Mouse (Mus musculus): ENCODE results near the gene Dock8.
A peak's percentile ranks its signal among the peaks of the same experiment; 100 is the strongest.
"Not testable (repeated sequence)": the region's sequence is repeated elsewhere in the genome, so short reads cannot be mapped to it uniquely, and the experiment has no call there.

Dock8 gene

GRCm38 (mm10) chr19:25000153-25000552, 819 bp downstream of the Dock8 start:
- DNase-seq = peak; percentile 82

DNA sequence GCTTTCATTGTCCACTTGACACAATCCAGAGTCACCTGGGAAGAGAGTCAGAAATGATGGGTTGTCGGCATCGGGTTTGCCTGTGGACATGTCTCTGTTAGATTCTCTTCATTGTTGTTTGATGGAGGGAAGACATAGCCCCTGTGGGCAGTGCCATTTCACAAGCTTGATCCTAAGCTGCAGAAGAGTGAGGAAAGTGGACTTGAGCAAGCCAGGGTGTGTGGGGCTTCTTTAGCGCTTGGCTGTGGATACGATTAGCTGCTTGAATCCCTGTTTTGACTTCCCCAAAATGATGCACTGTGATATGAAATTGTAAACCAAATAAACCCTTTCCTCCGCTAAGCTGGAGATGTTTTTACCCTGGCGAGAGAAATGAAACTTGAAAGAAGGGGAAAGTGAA, 2.7 kb downstream of the Dock8 start:
- peak; percentile 90 for DNase-seq

GRCm38 (mm10) chr19:25002828-25003227, 3.5 kb downstream of the Dock8 start:
- peak; percentile 89 for DNase-seq

GRCm38 (mm10) chr19:25003810-25004209, 4.5 kb downstream of the Dock8 start:
- peak; percentile 43 for DNase-seq

DNA sequence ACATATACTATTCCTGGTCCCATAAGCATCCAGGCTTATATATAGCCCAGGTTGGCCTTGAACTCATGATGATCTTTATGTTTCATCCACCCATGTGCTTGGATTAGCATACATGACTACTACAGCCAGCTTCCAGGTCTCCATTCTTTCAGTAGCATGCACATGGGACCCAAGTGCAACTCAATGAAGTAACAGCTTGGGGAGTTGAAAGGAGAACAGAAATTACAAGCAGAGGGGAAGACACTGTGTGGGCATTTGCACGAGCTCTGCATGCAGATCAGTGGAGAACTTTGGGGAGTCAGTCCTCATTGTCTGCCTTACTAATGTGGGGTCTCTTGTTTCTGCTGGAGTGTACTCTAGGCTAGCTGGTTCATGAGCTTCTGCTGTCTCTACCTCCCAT, 7.4 kb downstream of the Dock8 start:
- DNase-seq = peak; percentile 82

DNA sequence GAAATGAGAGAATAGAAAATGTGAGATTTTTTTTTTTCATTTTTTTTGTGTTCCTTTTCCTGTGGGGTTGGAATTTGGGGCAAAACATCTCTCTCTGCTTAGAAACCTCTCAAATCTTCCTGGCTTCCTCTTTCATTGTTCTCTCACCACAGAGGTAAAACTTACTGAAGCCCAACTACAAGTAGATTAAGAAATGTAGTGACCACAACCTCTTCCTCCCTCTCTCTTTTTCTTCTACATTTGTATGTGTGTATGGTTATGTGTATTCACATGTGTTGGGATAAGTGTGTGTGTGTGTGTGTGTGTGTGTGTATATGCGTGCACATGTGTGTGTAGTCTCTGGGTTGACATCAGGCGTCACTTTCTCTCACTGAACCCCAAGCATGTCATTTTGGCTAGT, 9.2 kb downstream of the Dock8 start:
- DNase-seq = peak; percentile 8

DNA sequence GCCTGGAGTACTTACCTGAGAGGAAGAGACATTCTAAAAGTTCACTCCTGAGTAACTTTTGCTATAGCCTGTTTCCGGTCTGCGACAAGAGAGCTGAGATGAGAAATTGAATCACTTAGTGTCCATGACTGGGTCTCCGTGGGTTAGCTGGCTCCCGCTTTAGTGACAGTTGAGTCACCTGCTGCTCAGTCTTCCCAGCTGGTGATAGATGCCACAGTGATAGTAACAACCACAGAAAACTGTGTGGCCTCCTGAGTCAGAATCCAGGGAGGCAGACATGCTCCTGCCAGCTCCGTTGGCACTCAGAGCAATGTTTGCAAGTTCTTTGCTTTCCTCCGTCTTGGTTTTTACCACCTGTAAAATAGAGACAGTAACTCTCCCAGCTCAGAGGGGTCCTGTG, 23.4 kb downstream of the Dock8 start:
- DNase-seq = peak; percentile 84

DNA sequence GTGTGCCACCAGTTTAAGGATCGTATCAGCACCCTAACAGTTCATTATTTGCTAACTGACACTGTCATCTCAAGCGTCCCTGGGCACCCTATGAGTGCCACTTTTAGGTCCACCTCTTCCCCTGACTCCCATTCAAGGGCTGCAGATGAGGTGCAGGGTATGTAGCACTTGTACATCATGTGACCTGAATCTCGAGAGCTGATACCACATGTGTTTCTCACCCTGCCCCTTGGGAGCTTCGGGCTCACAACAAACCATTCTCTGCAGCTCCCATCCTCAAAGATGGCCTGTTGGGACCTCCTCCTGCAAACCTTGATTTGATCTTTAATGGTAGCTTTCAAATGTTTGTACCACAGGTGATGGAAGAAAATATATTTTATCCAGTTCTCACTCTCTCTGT, 32.4 kb downstream of the Dock8 start:
- peak; percentile 81 for DNase-seq

DNA sequence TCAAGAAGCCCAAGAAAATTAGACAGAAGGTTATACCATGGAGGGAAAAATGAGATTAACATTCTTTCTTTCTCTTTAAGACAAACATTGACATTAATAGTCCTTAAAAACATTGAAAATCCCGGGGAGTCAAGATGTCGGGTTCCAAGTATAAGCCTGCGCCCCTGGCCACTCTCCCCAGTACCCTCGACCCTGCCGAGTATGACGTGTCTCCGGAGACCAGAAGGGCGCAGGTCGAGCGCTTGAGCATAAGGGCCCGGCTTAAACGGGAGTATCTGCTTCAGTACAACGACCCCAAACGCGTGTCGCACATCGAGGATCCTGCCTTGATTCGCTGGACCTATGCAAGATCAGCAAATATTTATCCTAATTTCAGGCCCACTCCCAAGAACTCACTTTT, 33.7 kb downstream of the Dock8 start:
- not testable (repeated sequence) for DNase-seq

- no peak for DNase-seq
Observed at GRCm38 (mm10) chr19:25035825-25036224, 36.5 kb downstream of the Dock8 start.

DNA sequence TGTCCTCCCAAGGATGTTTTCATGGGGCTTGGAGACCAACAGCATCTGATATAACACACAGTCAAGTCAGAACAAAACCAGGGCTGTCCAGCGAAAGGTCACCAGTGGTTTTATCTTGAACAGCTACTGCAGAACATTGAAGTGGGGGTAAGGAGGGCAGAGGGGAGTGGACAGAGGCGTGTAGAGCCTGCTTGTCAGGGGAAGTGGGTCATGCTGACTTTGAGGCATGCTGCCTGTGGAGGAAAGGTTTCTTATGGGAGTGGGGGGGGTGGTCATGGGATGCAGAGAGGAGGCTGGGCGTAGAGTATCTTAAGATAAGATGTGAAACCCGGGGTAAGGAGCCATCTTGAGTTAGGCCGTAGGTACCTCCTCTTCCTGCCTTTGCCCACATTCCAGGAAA, 37.5 kb downstream of the Dock8 start:
- no peak for DNase-seq

DNA sequence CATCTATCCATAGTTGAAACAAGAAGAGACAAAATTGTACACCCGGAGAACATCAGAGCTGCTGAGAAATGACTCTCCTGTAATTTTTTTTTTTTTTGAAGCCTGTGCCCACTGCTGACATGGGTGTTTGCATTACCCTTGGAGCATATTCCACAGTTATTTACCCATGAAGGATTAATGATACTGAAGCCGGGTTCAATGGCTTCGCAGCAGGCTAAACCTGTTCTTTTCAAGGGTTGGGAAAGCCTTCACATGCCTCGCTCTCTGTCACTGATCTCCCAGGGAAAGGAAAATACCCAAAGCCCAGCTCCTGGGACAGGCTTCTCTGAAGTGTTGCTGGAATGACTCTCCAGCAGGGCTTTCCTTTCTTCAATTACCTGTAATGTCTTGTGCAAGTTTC, 37.9 kb downstream of the Dock8 start:
- no peak for DNase-seq

DNA sequence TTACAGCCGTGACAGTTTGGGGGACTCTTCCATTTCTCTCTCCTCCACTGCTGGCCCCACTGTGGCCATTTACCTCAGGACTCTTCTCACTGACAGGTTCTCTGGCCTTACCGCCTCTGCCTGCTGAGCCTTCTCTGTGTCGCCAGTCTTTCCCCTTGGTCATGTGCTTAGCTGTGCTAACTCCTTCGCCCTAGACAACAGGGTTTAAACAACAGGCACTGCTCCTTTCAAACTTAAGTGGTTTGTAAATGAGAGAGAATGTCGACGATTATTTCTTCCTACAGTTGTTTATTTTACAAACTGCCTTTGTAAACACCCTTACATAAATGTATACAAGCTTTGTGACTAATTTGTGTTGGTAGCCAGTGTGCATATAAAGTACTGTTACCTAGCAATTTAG, 39.0 kb downstream of the Dock8 start:
- DNase-seq = peak; percentile 69

GRCm38 (mm10) chr19:25041209-25041608, 41.9 kb downstream of the Dock8 start:
- DNase-seq = no peak

DNA sequence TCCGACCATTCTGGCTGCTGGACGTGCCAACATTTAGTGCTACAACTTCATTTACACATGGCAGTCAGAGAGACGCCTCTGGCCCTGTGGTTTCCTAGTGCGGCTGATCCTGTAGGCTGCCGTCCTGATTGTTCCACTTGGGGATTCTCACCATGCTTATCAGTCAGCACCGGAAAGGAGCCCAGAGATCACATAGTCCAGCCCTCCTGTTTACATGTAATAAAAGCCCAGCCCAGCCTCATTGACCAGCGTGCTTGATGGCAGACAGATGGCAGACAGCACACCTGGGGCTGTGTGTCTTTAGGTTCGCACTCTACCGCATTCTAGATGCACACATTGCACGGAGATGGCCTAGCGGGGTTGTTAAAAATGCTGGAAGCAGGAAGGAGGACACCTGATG, 43.6 kb downstream of the Dock8 start:
- no peak for DNase-seq

DNA sequence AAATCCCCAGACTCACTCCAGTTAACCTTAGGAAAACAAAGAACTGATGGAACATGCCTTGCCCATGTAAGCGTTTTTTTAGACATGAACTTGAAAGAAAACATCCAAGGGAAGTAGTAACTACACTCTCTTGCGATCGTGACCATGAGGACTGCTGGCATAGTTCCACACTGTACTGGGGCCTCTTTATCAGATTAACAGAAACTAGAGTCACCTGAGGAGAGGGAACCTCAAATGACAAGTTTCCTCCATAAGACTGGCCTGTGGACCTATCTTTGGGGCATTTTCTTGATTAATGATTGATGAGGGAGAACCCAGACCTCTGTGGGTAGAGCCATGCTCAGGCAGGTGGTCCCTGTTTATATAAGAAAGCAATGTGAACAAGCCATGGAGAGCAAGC, 44.7 kb downstream of the Dock8 start:
- no peak for DNase-seq

DNA sequence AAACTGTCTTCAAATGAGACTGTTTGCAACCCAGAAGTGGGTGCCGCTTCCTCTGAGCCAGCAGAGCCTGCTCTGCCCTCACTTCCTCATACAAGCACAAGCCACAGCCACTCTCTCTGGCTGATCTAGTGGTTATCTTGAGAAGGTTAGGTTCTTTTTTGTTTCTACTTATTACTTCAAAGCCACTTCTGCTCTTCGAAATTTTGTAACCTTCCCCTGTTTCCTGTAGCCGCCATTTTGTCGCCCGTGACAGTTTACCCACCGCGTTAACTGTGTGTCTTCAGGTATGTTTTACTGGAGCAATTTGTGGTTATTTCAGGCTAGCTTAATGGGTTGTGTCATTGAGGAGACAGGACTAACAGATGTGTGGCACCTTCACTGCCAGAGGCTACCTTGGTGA, 53.0 kb downstream of the Dock8 start:
- no peak for DNase-seq

DNA sequence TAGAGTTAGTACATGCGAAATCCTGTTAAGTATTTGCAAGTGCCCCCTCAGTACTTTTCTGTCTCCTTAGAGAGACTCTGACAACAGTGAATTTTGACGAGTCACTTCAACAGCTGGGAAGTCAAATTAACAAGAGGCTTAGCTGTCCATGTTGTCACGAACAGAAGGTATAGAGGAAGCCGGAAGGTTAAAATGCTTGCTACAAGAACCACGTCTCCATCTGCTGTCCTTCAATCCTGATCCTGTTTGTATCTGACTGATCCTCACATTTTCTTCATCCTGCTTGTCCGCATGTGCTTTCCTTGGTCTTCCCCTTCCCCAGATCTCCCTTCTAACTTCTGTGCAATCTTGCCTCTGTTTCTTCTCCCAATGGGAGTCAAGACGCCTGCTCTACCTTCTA, 53.8 kb downstream of the Dock8 start:
- DNase-seq = no peak

GRCm38 (mm10) chr19:25055025-25055424, 55.7 kb downstream of the Dock8 start:
- no peak for DNase-seq

DNA sequence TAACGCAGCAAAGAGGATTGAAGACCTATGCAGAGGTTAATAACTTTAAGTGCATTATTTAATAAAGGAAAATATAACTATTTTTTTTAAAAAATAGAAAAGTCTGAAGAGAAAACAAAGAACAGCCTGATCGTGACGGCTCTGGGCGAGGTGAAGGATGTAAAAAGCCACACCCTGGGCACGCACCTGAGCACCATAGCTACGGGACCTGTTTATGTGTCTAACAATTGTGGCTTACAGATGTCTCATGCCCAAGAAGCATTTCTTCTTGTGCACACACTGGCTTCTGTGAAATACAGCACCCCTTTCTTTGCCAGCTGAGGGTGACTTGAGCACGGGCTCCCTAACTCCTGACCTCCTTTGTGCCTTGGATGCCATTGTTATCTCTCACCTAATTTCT, 56.2 kb downstream of the Dock8 start:
- DNase-seq = no peak

- DNase-seq = no peak
Observed at GRCm38 (mm10) chr19:25056224-25056623, 56.9 kb downstream of the Dock8 start.

DNA sequence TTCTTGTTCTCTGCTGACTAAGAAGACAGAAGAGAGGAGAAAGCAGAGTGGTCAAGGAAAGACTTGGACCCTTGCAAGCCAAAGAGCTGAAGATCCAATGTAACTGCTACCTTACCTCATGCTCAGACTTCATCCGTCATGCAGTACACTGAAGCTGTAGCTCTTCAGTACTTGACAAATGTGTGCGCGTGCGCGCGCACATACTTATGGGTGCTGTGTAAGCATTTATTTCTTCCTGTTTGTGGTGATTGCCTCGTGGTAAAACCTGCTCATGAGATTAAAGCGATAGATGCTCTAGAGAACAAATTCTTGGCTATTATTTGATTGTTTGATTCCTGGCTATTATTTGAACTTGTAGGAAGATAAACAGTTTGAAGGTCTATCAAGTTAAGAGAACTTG, 58.5 kb downstream of the Dock8 start:
- DNase-seq = no peak

GRCm38 (mm10) chr19:25059847-25060364, 60.6 kb downstream of the Dock8 start:
- DNase-seq = no peak

DNA sequence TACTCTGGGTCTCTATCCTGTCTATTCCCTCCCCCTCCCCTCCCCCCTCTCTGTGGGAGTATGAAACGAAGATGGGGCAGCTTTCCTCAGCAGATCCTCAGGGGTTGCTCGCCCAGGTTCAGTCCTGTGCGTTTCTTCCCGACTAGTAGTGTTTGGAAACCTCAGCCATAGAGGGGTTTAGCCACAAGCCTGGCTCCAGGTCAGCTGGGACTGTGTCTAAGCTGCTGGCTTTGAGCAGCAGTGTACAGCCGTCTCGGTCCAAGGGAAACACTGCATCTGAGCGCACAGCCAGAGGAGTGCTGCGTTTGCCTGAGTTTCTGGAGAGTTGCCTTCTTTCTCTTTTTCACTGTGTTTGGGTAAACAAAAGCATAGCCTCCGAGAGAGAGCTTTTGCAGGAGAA, 61.0 kb downstream of the Dock8 start:
- DNase-seq = peak; percentile 95

- no peak for DNase-seq
Observed at GRCm38 (mm10) chr19:25062188-25062856, 63.0 kb downstream of the Dock8 start.

Measured in heart, adult 11 months (tissue).